Mouse (Mus musculus) cortical plate, adult 2 months (tissue): ENCODE data around the gene Eif5a.

Source experiments
- CTCF ChIP-seq: fragments of 200-500 bp; IDR thresholded peaks from 2 replicates; pipeline ENCODE4 v1.5.1; 2011; ENCODE audit warnings: mild to moderate bottlenecking, control low read depth, low read length; ENCODE audit not compliant: insufficient read depth; ENCODE audit errors: extremely low read depth
- POLR2A ChIP-seq: fragments of 200-500 bp; IDR thresholded peaks from 2 replicates; pipeline ENCODE4 v1.6.1; 2011; ENCODE audit warnings: mild to moderate bottlenecking, low read length, control low read depth; ENCODE audit not compliant: insufficient read depth; ENCODE audit errors: extremely low read depth

DNA sequence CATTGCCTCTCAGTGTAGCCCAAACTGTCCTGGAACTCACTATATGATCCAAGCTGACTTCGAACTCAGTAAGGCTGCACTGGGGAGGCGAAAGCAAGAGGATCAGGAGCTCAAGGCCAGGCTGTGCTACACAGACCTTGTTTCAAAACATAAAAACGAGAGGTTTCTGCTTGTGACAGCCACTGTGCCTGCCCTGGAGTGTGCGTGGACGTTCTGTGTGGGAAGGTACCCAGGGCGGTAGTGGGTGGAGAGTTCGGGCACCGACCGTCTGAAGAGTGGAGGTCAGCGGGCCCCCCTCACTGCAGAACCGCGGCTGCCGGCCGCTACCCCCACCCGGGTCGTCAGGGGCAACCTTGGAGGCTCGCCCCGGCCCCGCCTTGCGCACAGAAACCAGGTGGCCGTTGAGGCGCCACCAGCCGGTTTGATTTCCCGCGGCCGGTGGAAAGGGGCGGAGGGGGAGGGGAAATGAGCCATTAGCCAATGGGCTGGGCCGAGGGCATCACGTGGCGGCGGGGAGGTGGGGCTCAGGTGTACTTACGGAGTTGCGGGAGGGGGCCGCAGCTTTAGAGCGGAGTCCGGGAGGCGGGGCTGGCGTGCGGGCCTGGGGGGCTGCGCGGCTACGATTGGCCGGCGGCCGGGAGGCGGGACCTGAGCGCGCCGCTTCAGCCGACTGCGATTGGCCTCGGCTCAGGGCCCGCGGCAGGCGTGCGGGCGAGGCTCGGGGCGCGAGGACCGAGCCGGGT lies 13.6 kb upstream of the Eif5a start, which contains the start of gene Ybx2:
- TF ChIP-seq CTCF (no peak), POLR2A (no peak)
